In the genomic region with DNA sequence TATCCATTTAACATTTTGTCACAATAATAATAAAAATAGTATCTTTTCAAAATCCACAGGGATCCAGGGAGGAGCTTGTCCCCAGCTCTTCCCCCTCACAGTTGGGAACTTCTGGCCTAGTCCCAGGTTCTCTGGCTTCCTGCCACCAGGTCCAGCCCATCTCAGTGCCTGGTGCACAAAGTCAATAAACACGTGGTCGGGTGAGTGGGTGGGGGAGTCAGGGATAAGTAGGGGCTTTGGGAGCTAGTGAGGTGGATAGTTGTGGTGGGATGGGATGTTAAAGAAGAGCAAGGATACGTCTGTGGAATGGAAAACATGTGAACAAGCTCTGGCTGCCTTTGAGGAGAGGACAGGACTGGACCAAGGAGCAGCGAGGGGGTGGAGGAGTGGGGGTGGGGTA, we compare ENCODE assay signal across 9 mouse cellular contexts. TPM values are rescaled to one million over a fixed set of nuclear protein-coding genes. Genes with fewer than 3 reads are reported as not detected.
DNase-seq lines count a peak whose midpoint lies in the region; ATAC-seq and TF ChIP-seq lines count a peak whose summit lies in the region.
"Had no signal": no experiment of that assay in that cellular context is flagged by ENCODE, and none has a peak within 500 bp of the region (broad histone marks: within the 10 kb centered on the region; RNA-seq: fewer than 3 reads in every experiment).

No protein-coding gene starts in this region.

- ATAC-seq in hindbrain, embryonic 14.5 days (ENCODE audit: low FRiP score) = no peak
- no peak for ATAC-seq in granulocyte monocyte progenitor cell, adult 5-6 weeks (replicated peaks; ENCODE audit: poor library complexity, severe bottlenecking)

- H3K4me1 ChIP-seq in hindbrain, embryonic 14.5 days (replicated peaks; ENCODE audit: control insufficient read depth, insufficient read depth, low read length) = peaks cover 12% of the 10 kb centered on the region
- peaks cover 34% of the 10 kb centered on the region for H3K4me1 ChIP-seq in hindbrain, embryonic 10.5 days (replicated peaks)
- H3K4me1 ChIP-seq in heart, embryonic 10.5 days = peaks cover 22% of the 10 kb centered on the region

- H3K9me3 ChIP-seq in hindbrain, embryonic 14.5 days (ENCODE audit: control insufficient read depth, low read length) = no peaks in the 10 kb centered on the region
- H3K9me3 ChIP-seq in hindbrain, embryonic 10.5 days = no peaks in the 10 kb centered on the region
- no peaks in the 10 kb centered on the region for H3K9me3 ChIP-seq in heart, embryonic 10.5 days

- TF ChIP-seq POLR2A in brain, embryonic 14.5 days (IDR thresholded peaks at IDR 0.05; ENCODE audit: borderline replicate concordance, extremely low read depth, insufficient read depth, insufficient read length, poor library complexity, severe bottlenecking) = no peak

- H3K4me2 ChIP-seq in hindbrain, embryonic 14.5 days (replicated peaks) = no peak overlapping the region

- no peak for TF ChIP-seq CTCF in brain, embryonic 14.5 days (IDR thresholded peaks at IDR 0.05; ENCODE audit: borderline replicate concordance, extremely low read depth, insufficient read depth, insufficient read length)

- H3K27ac ChIP-seq in hindbrain, embryonic 14.5 days = peak overlapping the region; percentile 68; the same call in 1 of the 2 replicates
- H3K27ac ChIP-seq in hindbrain, embryonic 10.5 days = no peak overlapping the region
- H3K27ac ChIP-seq in heart, embryonic 10.5 days = 0 out of 2 replicates have a peak overlapping the region, but pooled peaks have one; percentile 42
- H3K27ac ChIP-seq in macrophage = peak overlapping the region; percentile 91

- 22% methylated on average over 4 of the region's 4 CpGs for WGBS in hindbrain, embryonic 14.5 days
- WGBS in hindbrain, embryonic 10.5 days = 18% methylated on average over 4 of the region's 4 CpGs
- WGBS in heart, embryonic 10.5 days = 23% methylated on average over 4 of the region's 4 CpGs
- 65% methylated on average over 4 of the region's 4 CpGs for WGBS in macrophage (ENCODE audit: missing documents)

- H3K79me2 ChIP-seq in macrophage (ENCODE audit: inconsistent target) = peaks cover 60% of the 10 kb centered on the region

- peak overlapping the region; percentile 41; the same call in 1 of the 2 replicates for H3K9ac ChIP-seq in hindbrain, embryonic 14.5 days

- H3K4me3 ChIP-seq in hindbrain, embryonic 14.5 days (replicated peaks; ENCODE audit: low read length) = no peak overlapping the region
- no peak overlapping the region for H3K4me3 ChIP-seq in hindbrain, embryonic 10.5 days
- no peak overlapping the region for H3K4me3 ChIP-seq in heart, embryonic 10.5 days
- H3K4me3 ChIP-seq in macrophage (ENCODE audit: inconsistent target) = no peak overlapping the region

- no peaks in the 10 kb centered on the region for H3K27me3 ChIP-seq in hindbrain, embryonic 14.5 days (ENCODE audit: control insufficient read depth, insufficient read depth, low read length)
- H3K27me3 ChIP-seq in hindbrain, embryonic 10.5 days (ENCODE audit: insufficient read depth, poor library complexity, severe bottlenecking) = peaks cover 15% of the 10 kb centered on the region; the same call in 1 of the 2 replicates
- peaks cover 23% of the 10 kb centered on the region for H3K27me3 ChIP-seq in heart, embryonic 10.5 days (ENCODE audit: insufficient read depth, poor library complexity, severe bottlenecking)

- DNase-seq in hindbrain, embryonic 14.5 days (ENCODE audit: low spot score) = no peak
- DNase-seq in hindbrain, embryonic 10.5 days (ENCODE audit: low spot score) = no peak
- DNase-seq in brain, embryonic 14.5 days (ENCODE audit: low read depth) = peak; percentile 56
- DNase-seq in heart, embryonic 10.5 days (ENCODE audit: low spot score) = no peak
- DNase-seq in kidney, postnatal 14 days = peak; percentile 85
- no peak for DNase-seq in thymus, postnatal 10 days (ENCODE audit: low spot score in 2 of 2)

- no peaks in the 10 kb centered on the region for H3K36me3 ChIP-seq in hindbrain, embryonic 14.5 days (replicated peaks; ENCODE audit: control insufficient read depth, insufficient read depth)
- H3K36me3 ChIP-seq in hindbrain, embryonic 10.5 days = no peaks in the 10 kb centered on the region
- no peaks in the 10 kb centered on the region for H3K36me3 ChIP-seq in heart, embryonic 10.5 days
- no peaks in the 10 kb centered on the region; the same call in 1 of the 2 replicates for H3K36me3 ChIP-seq in macrophage (ENCODE audit: inconsistent target)

RNA-seq across cellular contexts. Expression of a gene that starts 0.8 kb away (rescaled TPM):
- polyA plus RNA-seq in hindbrain, embryonic 14.5 days (2014; fragmentation: Nextera tagmentation; extraction: Ambion mirVana) = 0.20 and 0.55 TPM in 2 replicates
- 0.14 and 0.30 TPM in 2 replicates for polyA plus RNA-seq in hindbrain, embryonic 10.5 days (2016; fragmentation: Nextera tagmentation; extraction: Ambion mirVana)
- 0.55 and 0.71 TPM in 2 replicates for polyA plus RNA-seq in brain, embryonic 14.5 days (2012; rRNA removed)
- polyA plus RNA-seq in heart, embryonic 10.5 days (2016; fragmentation: Nextera tagmentation; extraction: Ambion mirVana) = 0.25 TPM in 1 of 2 replicates, not detected in the other
- 10 to 100 TPM in 25 of 26 experiments, 1 to 10 TPM in 1; 7.6 to 87.6 (median 29.3) TPM for total RNA-seq in macrophage (2018; cell fraction: chromatin; rRNA removed)
- total RNA-seq in macrophage (2018; cell fraction: cytosol; rRNA removed) = 10 to 100 TPM in 23 of 26 experiments, 1 to 10 TPM in 3; 8.5 to 49.0 (median 19.5) TPM
- 10 to 100 TPM in 25 of 26 experiments, 1 to 10 TPM in 1; 10.0 to 76.3 (median 24.5) TPM for total RNA-seq in macrophage (2018; cell fraction: nucleus; rRNA removed)
- polyA plus RNA-seq in macrophage (2018) = 16.4 to 43.4 TPM (median 40.3 TPM) in 3 replicates
- total RNA-seq in granulocyte monocyte progenitor cell, adult 5-6 weeks (2014; fragmentation: Nextera tagmentation) = 5.4 and 27.7 TPM in 2 replicates
- 38.0 and 41.8 TPM in 2 replicates for total RNA-seq in granulocyte monocyte progenitor cell, adult 5-6 weeks (2017)

RNA-seq across cellular contexts. Expression of a gene that starts 4.5 kb away (rescaled TPM):
- 96.2 and 99.2 TPM in 2 replicates for polyA plus RNA-seq in hindbrain, embryonic 14.5 days (2014; fragmentation: Nextera tagmentation; extraction: Ambion mirVana)
- polyA plus RNA-seq in hindbrain, embryonic 10.5 days (2016; fragmentation: Nextera tagmentation; extraction: Ambion mirVana) = 116 and 122 TPM in 2 replicates
- 139 and 167 TPM in 2 replicates for polyA plus RNA-seq in brain, embryonic 14.5 days (2012; rRNA removed)
- 95.3 and 108 TPM in 2 replicates for polyA plus RNA-seq in heart, embryonic 10.5 days (2016; fragmentation: Nextera tagmentation; extraction: Ambion mirVana)
- 100 to 1,000 TPM; 150 to 595 (median 301) TPM for total RNA-seq in macrophage (2018; cell fraction: chromatin; rRNA removed)
- total RNA-seq in macrophage (2018; cell fraction: cytosol; rRNA removed) = 10 to 100 TPM; 51.5 to 80.4 (median 66.5) TPM
- 100 to 1,000 TPM in 24 of 26 experiments, 10 to 100 TPM in 2; 85.8 to 278 (median 154) TPM for total RNA-seq in macrophage (2018; cell fraction: nucleus; rRNA removed)
- polyA plus RNA-seq in macrophage (2018) = 57.8 to 99.6 TPM (median 77.5 TPM) in 3 replicates
- total RNA-seq in granulocyte monocyte progenitor cell, adult 5-6 weeks (2014; fragmentation: Nextera tagmentation) = 99.4 and 106 TPM in 2 replicates
- 95.6 and 98.9 TPM in 2 replicates for total RNA-seq in granulocyte monocyte progenitor cell, adult 5-6 weeks (2017)

RNA-seq across cellular contexts. Expression of a gene that starts 9.3 kb away (rescaled TPM):
- polyA plus RNA-seq in hindbrain, embryonic 14.5 days (2014; fragmentation: Nextera tagmentation; extraction: Ambion mirVana) = 4.2 and 5.0 TPM in 2 replicates
- polyA plus RNA-seq in hindbrain, embryonic 10.5 days (2016; fragmentation: Nextera tagmentation; extraction: Ambion mirVana) = 2.2 and 2.3 TPM in 2 replicates
- 5.3 and 6.0 TPM in 2 replicates for polyA plus RNA-seq in brain, embryonic 14.5 days (2012; rRNA removed)
- 3.0 and 4.7 TPM in 2 replicates for polyA plus RNA-seq in heart, embryonic 10.5 days (2016; fragmentation: Nextera tagmentation; extraction: Ambion mirVana)
- total RNA-seq in macrophage (2018; cell fraction: chromatin; rRNA removed) = 10 to 100 TPM; 10.1 to 98.0 (median 32.6) TPM
- 100 to 1,000 TPM in 13 of 26 experiments, 10 to 100 TPM in 13; 63.6 to 208 (median 113) TPM for total RNA-seq in macrophage (2018; cell fraction: cytosol; rRNA removed)
- total RNA-seq in macrophage (2018; cell fraction: nucleus; rRNA removed) = 100 to 1,000 TPM in 3 of 26 experiments, 10 to 100 TPM in 23; 28.0 to 147 (median 60.6) TPM
- 89.2 to 140 TPM (median 130 TPM) in 3 replicates for polyA plus RNA-seq in macrophage (2018)
- total RNA-seq in granulocyte monocyte progenitor cell, adult 5-6 weeks (2014; fragmentation: Nextera tagmentation) = 2.1 and 6.1 TPM in 2 replicates
- total RNA-seq in granulocyte monocyte progenitor cell, adult 5-6 weeks (2017) = 0.46 and 1.6 TPM in 2 replicates
- total RNA-seq: MEL had no signal

RNA-seq across cellular contexts. Expression of a gene that starts 9.5 kb away (rescaled TPM):
- 1.1 and 2.6 TPM in 2 replicates for polyA plus RNA-seq in hindbrain, embryonic 14.5 days (2014; fragmentation: Nextera tagmentation; extraction: Ambion mirVana)
- polyA plus RNA-seq in hindbrain, embryonic 10.5 days (2016; fragmentation: Nextera tagmentation; extraction: Ambion mirVana) = 0.82 and 0.85 TPM in 2 replicates
- 0.77 and 1.2 TPM in 2 replicates for polyA plus RNA-seq in brain, embryonic 14.5 days (2012; rRNA removed)
- 1.8 and 2.2 TPM in 2 replicates for polyA plus RNA-seq in heart, embryonic 10.5 days (2016; fragmentation: Nextera tagmentation; extraction: Ambion mirVana)
- total RNA-seq in macrophage (2018; cell fraction: chromatin; rRNA removed) = 10 to 100 TPM in 25 of 26 experiments, 1 to 10 TPM in 1; 9.2 to 61.0 (median 21.7) TPM
- total RNA-seq in macrophage (2018; cell fraction: cytosol; rRNA removed) = 10 to 100 TPM; 15.3 to 58.0 (median 30.0) TPM
- total RNA-seq in macrophage (2018; cell fraction: nucleus; rRNA removed) = 10 to 100 TPM in 25 of 26 experiments, 1 to 10 TPM in 1; 9.5 to 49.6 (median 23.0) TPM
- polyA plus RNA-seq in macrophage (2018) = 25.2 to 36.9 TPM (median 25.5 TPM) in 3 replicates
- 4.9 and 6.6 TPM in 2 replicates for total RNA-seq in granulocyte monocyte progenitor cell, adult 5-6 weeks (2014; fragmentation: Nextera tagmentation)
- total RNA-seq in granulocyte monocyte progenitor cell, adult 5-6 weeks (2017) = 3.6 and 6.1 TPM in 2 replicates
- total RNA-seq: MEL had no signal

RNA-seq across cellular contexts. Expression of a gene that starts 14.2 kb away (rescaled TPM):
- 559 and 579 TPM in 2 replicates for polyA plus RNA-seq in hindbrain, embryonic 14.5 days (2014; fragmentation: Nextera tagmentation; extraction: Ambion mirVana)
- 740 and 935 TPM in 2 replicates for polyA plus RNA-seq in hindbrain, embryonic 10.5 days (2016; fragmentation: Nextera tagmentation; extraction: Ambion mirVana)
- 894 and 1,040 TPM in 2 replicates for polyA plus RNA-seq in brain, embryonic 14.5 days (2012; rRNA removed)
- polyA plus RNA-seq in heart, embryonic 10.5 days (2016; fragmentation: Nextera tagmentation; extraction: Ambion mirVana) = 481 and 586 TPM in 2 replicates
- total RNA-seq in macrophage (2018; cell fraction: chromatin; rRNA removed) = 1,000 to 10,000 TPM in 13 of 26 experiments, 100 to 1,000 TPM in 13; 445 to 1,542 (median 988) TPM
- total RNA-seq in macrophage (2018; cell fraction: cytosol; rRNA removed) = 100 to 1,000 TPM; 534 to 868 (median 666) TPM
- total RNA-seq in macrophage (2018; cell fraction: nucleus; rRNA removed) = 1,000 to 10,000 TPM in 4 of 26 experiments, 100 to 1,000 TPM in 22; 458 to 1,180 (median 654) TPM
- 683 to 1,306 TPM (median 693 TPM) in 3 replicates for polyA plus RNA-seq in macrophage (2018)
- 969 and 995 TPM in 2 replicates for total RNA-seq in granulocyte monocyte progenitor cell, adult 5-6 weeks (2014; fragmentation: Nextera tagmentation)
- total RNA-seq in granulocyte monocyte progenitor cell, adult 5-6 weeks (2017) = 1,214 and 1,335 TPM in 2 replicates

Comparison
In these comparisons a context has a peak if more than half of its experiments do, and no peak if none do; other contexts are left out.
1. DNase-seq: peak in brain, embryonic 14.5 days (single experiment) and kidney, postnatal 14 days (single experiment); none in hindbrain, embryonic 14.5 days (single experiment), hindbrain, embryonic 10.5 days (single experiment), heart, embryonic 10.5 days (single experiment) and thymus, postnatal 10 days (0 of 2).
2. RNA of a gene that starts 0.8 kb away (polyA plus RNA-seq): 16.4 to 43.4 TPM in macrophage; 0.20 to 0.55 TPM in hindbrain, embryonic 14.5 days, 0.55 to 0.71 TPM in brain, embryonic 14.5 days, 0.14 to 0.30 TPM in hindbrain, embryonic 10.5 days and 0.25 TPM in heart, embryonic 10.5 days; every median in the first group is over 10 times any median in the second.
3. RNA of a gene that starts 9.3 kb away (polyA plus RNA-seq): 89.2 to 140 TPM in macrophage; 5.3 to 6.0 TPM in brain, embryonic 14.5 days, 3.0 to 4.7 TPM in heart, embryonic 10.5 days, 4.2 to 5.0 TPM in hindbrain, embryonic 14.5 days and 2.2 to 2.3 TPM in hindbrain, embryonic 10.5 days; every median in the first group is over 10 times any median in the second.